Mouse (Mus musculus): ENCODE measurements around the gene Rlbp1. TPM values are rescaled to one million over a fixed set of nuclear protein-coding genes. Genes with fewer than 3 reads are reported as not detected.

The Rlbp1 gene
- polyA plus RNA-seq, 1 experiment from 2014 or later: 26.7 TPM

- Histone ChIP-seq H3K4me3 (replicated peaks; ENCODE audit: low read length) (no peak overlapping the region), H3K9me3 (ENCODE audit: control insufficient read depth, low read length) (no peaks in the 10 kb centered on the region), H3K27me3 (ENCODE audit: control insufficient read depth, insufficient read depth, low read length) (no peaks in the 10 kb centered on the region), H3K27ac (no peak overlapping the region), H3K4me1 (replicated peaks; ENCODE audit: control insufficient read depth, insufficient read depth, low read length) (no peaks in the 10 kb centered on the region), H3K9ac (no peak overlapping the region), H3K4me2 (replicated peaks) (no peak overlapping the region), H3K36me3 (replicated peaks; ENCODE audit: control insufficient read depth, insufficient read depth) (peaks cover 33% of the 10 kb centered on the region)
- DNase-seq (ENCODE audit: low spot score) (no peak), ATAC-seq (ENCODE audit: low FRiP score) (no peak)
- WGBS: 88% methylated on average over 8 of the region's 8 CpGs
These were observed 40.2 kb downstream of the Rlbp1 start for GRCm38 (mm10) chr7:79346555-79347075.

- ATAC-seq (ENCODE audit: low FRiP score) (no peak), DNase-seq (ENCODE audit: low spot score) (peak; percentile 65)
- Histone ChIP-seq H3K27me3 (ENCODE audit: control insufficient read depth, insufficient read depth, low read length) (no peaks in the 10 kb centered on the region), H3K4me3 (replicated peaks; ENCODE audit: low read length) (no peak overlapping the region), H3K4me2 (replicated peaks) (no peak overlapping the region), H3K9me3 (ENCODE audit: control insufficient read depth, low read length) (no peaks in the 10 kb centered on the region), H3K4me1 (replicated peaks; ENCODE audit: control insufficient read depth, insufficient read depth, low read length) (no peaks in the 10 kb centered on the region), H3K36me3 (replicated peaks; ENCODE audit: control insufficient read depth, insufficient read depth) (peaks cover 26% of the 10 kb centered on the region), H3K27ac (no peak overlapping the region), H3K9ac (no peak overlapping the region)
- 60% methylated on average over 4 of the region's 4 CpGs for WGBS
These were observed 40.9 kb downstream of the Rlbp1 start for GRCm38 (mm10) chr7:79345902-79346301.

GRCm38 (mm10) chr7:79336362-79336910 lies 50.4 kb downstream of the Rlbp1 start:
- no peak overlapping the region for H3K27ac ChIP-seq
- no peak overlapping the region for H3K9ac ChIP-seq
- no peaks in the 10 kb centered on the region for H3K27me3 ChIP-seq (ENCODE audit: control insufficient read depth, insufficient read depth, low read length)
- peaks cover 9% of the 10 kb centered on the region for H3K36me3 ChIP-seq (replicated peaks; ENCODE audit: control insufficient read depth, insufficient read depth)
- 90% methylated on average over 8 of the region's 8 CpGs for WGBS
- no peak overlapping the region for H3K4me2 ChIP-seq (replicated peaks)
- H3K4me3 ChIP-seq (replicated peaks; ENCODE audit: low read length): no peak overlapping the region
- DNase-seq (ENCODE audit: low spot score) (no peak), ATAC-seq (ENCODE audit: low FRiP score) (no peak)
- H3K4me1 ChIP-seq (replicated peaks; ENCODE audit: control insufficient read depth, insufficient read depth, low read length): no peaks in the 10 kb centered on the region
- H3K9me3 ChIP-seq (ENCODE audit: control insufficient read depth, low read length): no peaks in the 10 kb centered on the region

GRCm38 (mm10) chr7:79333419-79333818 lies 53.4 kb downstream of the Rlbp1 start:
- no peak overlapping the region for H3K27ac ChIP-seq
- 84% methylated on average over 3 of the region's 3 CpGs for whole genome bisulfite sequencing

GRCm38 (mm10) chr7:79331197-79331596 lies 55.7 kb downstream of the Rlbp1 start:
- no peak for DNase-seq (ENCODE audit: low spot score)
- Histone ChIP-seq H3K4me2 (replicated peaks) (no peak overlapping the region), H3K4me3 (replicated peaks; ENCODE audit: low read length) (no peak overlapping the region), H3K36me3 (replicated peaks; ENCODE audit: control insufficient read depth, insufficient read depth) (peaks cover 28% of the 10 kb centered on the region), H3K27me3 (ENCODE audit: control insufficient read depth, insufficient read depth, low read length) (no peaks in the 10 kb centered on the region), H3K9me3 (ENCODE audit: control insufficient read depth, low read length) (no peaks in the 10 kb centered on the region), H3K4me1 (replicated peaks; ENCODE audit: control insufficient read depth, insufficient read depth, low read length) (no peaks in the 10 kb centered on the region), H3K27ac (peak overlapping the region; percentile 18; the same call in 1 of the 2 replicates), H3K9ac (no peak overlapping the region)
- ATAC-seq (ENCODE audit: low FRiP score): no peak
- 22% methylated on average over 10 of the region's 10 CpGs for WGBS

More at GRCm38 (mm10) chr7:79333419-79333818, 53.4 kb downstream of the Rlbp1 start:
- H3K4me1 ChIP-seq (replicated peaks; ENCODE audit: control insufficient read depth, insufficient read depth, low read length): no peaks in the 10 kb centered on the region
- no peak for ATAC-seq (ENCODE audit: low FRiP score)
- H3K36me3 ChIP-seq (replicated peaks; ENCODE audit: control insufficient read depth, insufficient read depth): peaks cover 16% of the 10 kb centered on the region
- DNase-seq (ENCODE audit: low spot score): no peak
- H3K9ac ChIP-seq: no peak overlapping the region
- no peak overlapping the region for H3K4me3 ChIP-seq (replicated peaks; ENCODE audit: low read length)
- H3K9me3 ChIP-seq (ENCODE audit: control insufficient read depth, low read length): no peaks in the 10 kb centered on the region
- H3K4me2 ChIP-seq (replicated peaks): no peak overlapping the region
- no peaks in the 10 kb centered on the region for H3K27me3 ChIP-seq (ENCODE audit: control insufficient read depth, insufficient read depth, low read length)

- no peak for DNase-seq (ENCODE audit: low spot score)
- no peaks in the 10 kb centered on the region for H3K4me1 ChIP-seq (replicated peaks; ENCODE audit: control insufficient read depth, insufficient read depth, low read length)
- no peak overlapping the region for H3K27ac ChIP-seq
- no peak for ATAC-seq (ENCODE audit: low FRiP score)
- H3K36me3 ChIP-seq (replicated peaks; ENCODE audit: control insufficient read depth, insufficient read depth): peaks cover 50% of the 10 kb centered on the region
- 88% methylated on average over 5 of the region's 5 CpGs for WGBS
- H3K4me3 ChIP-seq (replicated peaks; ENCODE audit: low read length): no peak overlapping the region
- no peak overlapping the region for H3K9ac ChIP-seq
- H3K27me3 ChIP-seq (ENCODE audit: control insufficient read depth, insufficient read depth, low read length): no peaks in the 10 kb centered on the region
- H3K4me2 ChIP-seq (replicated peaks): no peak overlapping the region
- H3K9me3 ChIP-seq (ENCODE audit: control insufficient read depth, low read length): no peaks in the 10 kb centered on the region
These were observed 58.1 kb downstream of the Rlbp1 start for GRCm38 (mm10) chr7:79328769-79329168.

Other genes starting within 250 kb of the Rlbp1 start
- gene Mfge8, start 238.0 kb downstream of the Rlbp1 start, polyA plus RNA-seq (2014; fragmentation: Nextera tagmentation; extraction: Ambion mirVana): 183 and 205 TPM in 2 replicates
- gene Abhd2, start 113.8 kb downstream of the Rlbp1 start, polyA plus RNA-seq (2014; fragmentation: Nextera tagmentation; extraction: Ambion mirVana): 25.1 and 26.8 TPM in 2 replicates
- 2.3 and 2.5 TPM in 2 replicates for gene Fanci, start 4.9 kb upstream of the Rlbp1 start, polyA plus RNA-seq (2014; fragmentation: Nextera tagmentation; extraction: Ambion mirVana)
- 26.3 and 28.9 TPM in 2 replicates for gene Polg, start 79.3 kb upstream of the Rlbp1 start, polyA plus RNA-seq (2014; fragmentation: Nextera tagmentation; extraction: Ambion mirVana)
- 3.7 and 5.0 TPM in 2 replicates for gene Rhcg, start 230.6 kb upstream of the Rlbp1 start, polyA plus RNA-seq (2014; fragmentation: Nextera tagmentation; extraction: Ambion mirVana)